Mouse (Mus musculus) megakaryocyte-erythroid progenitor cell, adult 5-6 weeks (primary cell): Measurements from ENCODE around the gene Sstr4. TPM values are rescaled to one million over a fixed set of nuclear protein-coding genes. Genes with fewer than 3 reads are reported as not detected.

Experiments
- ATAC-seq: replicated peaks from 2 replicates; pipeline ENCODE4 v1.8.0; 2016; ENCODE audit warnings: mild to moderate bottlenecking, inconsistent platforms; ENCODE audit not compliant: severe bottlenecking, poor library complexity, low FRiP score, low TSS enrichment
- total RNA-seq, 2 experiments: library from RNA; stranded (forward) in 1 of 2; stranded (reverse) in 1 of 2; fragments of 200-1000, 215-1000 nt in 1 of 2; fragments of >200 nt in 1 of 2; fragmentation: Nextera tagmentation in 1 of 2; gene quantifications; 2 replicates each; pipeline ENCODE4 v1.2.3; 2014 to 2017

Gene Sstr4
- total RNA-seq (2014; fragmentation: Nextera tagmentation) (not detected in 2 replicates), total RNA-seq (2017) (not detected in 2 replicates)

- peak; percentile 72 for ATAC-seq
Measured at GRCm38 (mm10) chr2:148395131-148396051, at the start of gene Sstr4. TSS of gene Sstr4 (plus strand) at chr2:148395344.

- no peak for ATAC-seq
Measured at GRCm38 (mm10) chr2:148345373-148345772, 49.8 kb upstream of the Sstr4 start.

GRCm38 (mm10) chr2:148346976-148347375 is 48.2 kb upstream of the Sstr4 start:
- ATAC-seq: no peak

- no peak for ATAC-seq
Measured at GRCm38 (mm10) chr2:148349509-148350307, 45.4 kb upstream of the Sstr4 start.

GRCm38 (mm10) chr2:148350460-148350859 is 44.7 kb upstream of the Sstr4 start:
- ATAC-seq: no peak

GRCm38 (mm10) chr2:148352655-148353054 is 42.5 kb upstream of the Sstr4 start:
- no peak for ATAC-seq

GRCm38 (mm10) chr2:148357145-148357544 is 38.0 kb upstream of the Sstr4 start:
- no peak for ATAC-seq

- ATAC-seq: no peak
Measured at GRCm38 (mm10) chr2:148364536-148364935, 30.6 kb upstream of the Sstr4 start.

- no peak for ATAC-seq
Measured at GRCm38 (mm10) chr2:148365227-148365626, 29.9 kb upstream of the Sstr4 start.

GRCm38 (mm10) chr2:148371743-148372630 is 23.2 kb upstream of the Sstr4 start:
- ATAC-seq: no peak

GRCm38 (mm10) chr2:148373602-148374071 is 21.5 kb upstream of the Sstr4 start:
- no peak for ATAC-seq

- peak; percentile 72 for ATAC-seq
Measured at GRCm38 (mm10) chr2:148375326-148376150, 19.6 kb upstream of the Sstr4 start.

- ATAC-seq: no peak
Measured at GRCm38 (mm10) chr2:148378817-148379342, 16.3 kb upstream of the Sstr4 start.

GRCm38 (mm10) chr2:148379899-148380413 is 15.2 kb upstream of the Sstr4 start:
- ATAC-seq: no peak

- no peak for ATAC-seq
Measured at GRCm38 (mm10) chr2:148381076-148381475, 14.1 kb upstream of the Sstr4 start.

GRCm38 (mm10) chr2:148386476-148386875 is 8.7 kb upstream of the Sstr4 start:
- ATAC-seq: no peak

- ATAC-seq: no peak
Measured at GRCm38 (mm10) chr2:148386927-148387326, 8.2 kb upstream of the Sstr4 start.
